Mouse (Mus musculus): ENCODE measurements at regions not wholly inside any gene's neighbourhood (a gene's known extent, or its start where the extent isn't known, plus 50 kb on each side); places are given as distances from the start of the nearest gene placed in this dataset.

DNA sequence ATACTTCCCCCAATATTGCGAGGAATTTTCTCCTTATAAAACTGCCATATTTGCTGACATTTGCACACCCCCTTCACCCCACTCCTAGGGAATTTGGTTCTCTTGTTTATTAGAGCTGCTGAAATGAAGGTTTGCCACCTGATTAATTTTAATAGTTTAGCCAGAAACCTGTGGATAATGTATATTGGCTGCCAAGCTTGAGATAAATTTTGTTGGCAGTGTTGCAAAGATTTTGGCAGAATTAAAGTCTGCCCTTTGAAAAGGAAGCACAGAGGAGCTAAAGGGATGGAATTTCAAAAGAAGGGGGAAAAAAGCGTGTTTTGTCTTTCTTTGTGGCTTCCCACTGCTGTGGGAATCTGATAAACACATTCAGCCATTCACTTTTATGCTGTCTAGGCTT lies 354.6 kb upstream of the Car10 start:
- Histone ChIP-seq H3K36me3 (ENCODE audit: control insufficient read depth, insufficient read depth) (no peaks in the 10 kb centered on the region), H3K9me3 (ENCODE audit: control insufficient read depth) (no peaks in the 10 kb centered on the region), H3K27me3 (replicated peaks; ENCODE audit: control insufficient read depth, insufficient read depth, low read length) (no peaks in the 10 kb centered on the region), H3K4me1 (replicated peaks; ENCODE audit: control insufficient read depth, insufficient read depth, low read length) (no peaks in the 10 kb centered on the region), H3K27ac (ENCODE audit: low read depth, low read length) (no peak overlapping the region), H3K4me3 (ENCODE audit: low read depth, low read length) (no peak overlapping the region), H3K4me2 (replicated peaks; ENCODE audit: low read depth) (no peak overlapping the region), H3K9ac (ENCODE audit: low read depth, low read length) (no peak overlapping the region)
- no peak for TF ChIP-seq CTCF (IDR thresholded peaks at IDR 0.05; ENCODE audit: low read depth)
- ATAC-seq: no peak
- 63% methylated on average over 2 of the region's 2 CpGs for WGBS

DNA sequence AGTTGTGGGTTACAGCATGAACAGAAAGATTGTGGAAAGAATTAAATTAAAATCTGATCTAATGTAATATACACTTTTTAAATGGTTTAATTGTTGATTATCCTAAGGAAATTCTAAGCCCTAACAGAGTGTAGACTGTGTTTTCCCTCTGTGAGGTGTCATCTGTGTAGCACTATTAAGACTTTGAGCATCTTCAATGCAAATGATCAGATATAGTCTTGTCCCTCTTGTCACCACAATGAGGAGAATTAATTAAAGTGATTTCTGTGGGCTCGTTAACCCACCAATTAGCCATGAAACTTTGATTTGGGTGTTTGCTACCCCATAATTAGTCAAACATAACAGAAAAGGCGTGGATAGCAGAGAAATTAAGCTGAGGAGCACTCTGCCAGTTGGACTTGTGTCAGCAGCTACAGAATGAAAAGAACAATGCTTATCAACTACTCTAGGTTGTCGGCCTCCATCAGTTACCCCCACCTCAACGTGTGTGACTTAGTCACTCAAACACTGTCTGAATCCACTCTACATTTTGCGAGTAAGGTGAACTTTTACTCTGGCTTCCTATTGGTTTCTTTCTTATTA lies 339.4 kb upstream of the Car10 start:
- no peaks in the 10 kb centered on the region for H3K27me3 ChIP-seq (replicated peaks; ENCODE audit: control insufficient read depth, insufficient read depth, low read length)
- no peak overlapping the region for H3K27ac ChIP-seq (ENCODE audit: low read depth, low read length)
- H3K9me3 ChIP-seq (ENCODE audit: control insufficient read depth): no peaks in the 10 kb centered on the region
- no peaks in the 10 kb centered on the region for H3K4me1 ChIP-seq (replicated peaks; ENCODE audit: control insufficient read depth, insufficient read depth, low read length)
- no peak overlapping the region for H3K4me3 ChIP-seq (ENCODE audit: low read depth, low read length)
- no peak overlapping the region for H3K4me2 ChIP-seq (replicated peaks; ENCODE audit: low read depth)
- WGBS: 71% methylated on average over 5 of the region's 5 CpGs
- H3K9ac ChIP-seq (ENCODE audit: low read depth, low read length): no peak overlapping the region
- ATAC-seq: no peak
- H3K36me3 ChIP-seq (ENCODE audit: control insufficient read depth, insufficient read depth): no peaks in the 10 kb centered on the region
- no peak for TF ChIP-seq CTCF (IDR thresholded peaks at IDR 0.05; ENCODE audit: low read depth)

GRCm38 (mm10) chr11:92769936-92770335 lies 327.9 kb upstream of the Car10 start:
- peak; percentile 24; the same call in 1 of the 2 replicates for TF ChIP-seq CTCF (IDR thresholded peaks at IDR 0.05; ENCODE audit: low read depth)
- ATAC-seq: no peak
- Histone ChIP-seq H3K27me3 (replicated peaks; ENCODE audit: control insufficient read depth, insufficient read depth, low read length) (no peaks in the 10 kb centered on the region), H3K36me3 (ENCODE audit: control insufficient read depth, insufficient read depth) (no peaks in the 10 kb centered on the region), H3K9me3 (ENCODE audit: control insufficient read depth) (no peaks in the 10 kb centered on the region), H3K9ac (ENCODE audit: low read depth, low read length) (no peak overlapping the region), H3K4me2 (replicated peaks; ENCODE audit: low read depth) (no peak overlapping the region), H3K27ac (ENCODE audit: low read depth, low read length) (no peak overlapping the region), H3K4me3 (ENCODE audit: low read depth, low read length) (no peak overlapping the region), H3K4me1 (replicated peaks; ENCODE audit: control insufficient read depth, insufficient read depth, low read length) (no peaks in the 10 kb centered on the region)
- 84% methylated on average over 4 of the region's 4 CpGs for WGBS

GRCm38 (mm10) chr11:92772916-92773569 lies 324.8 kb upstream of the Car10 start:
- no peak for ATAC-seq
- H3K36me3 ChIP-seq (ENCODE audit: control insufficient read depth, insufficient read depth): no peaks in the 10 kb centered on the region

GRCm38 (mm10) chr11:92773570-92773929 lies 324.3 kb upstream of the Car10 start:
- Histone ChIP-seq H3K9me3 (ENCODE audit: control insufficient read depth) (no peaks in the 10 kb centered on the region), H3K4me2 (replicated peaks; ENCODE audit: low read depth) (no peak overlapping the region), H3K4me3 (ENCODE audit: low read depth, low read length) (no peak overlapping the region), H3K27ac (ENCODE audit: low read depth, low read length) (no peak overlapping the region), H3K27me3 (replicated peaks; ENCODE audit: control insufficient read depth, insufficient read depth, low read length) (no peaks in the 10 kb centered on the region), H3K9ac (ENCODE audit: low read depth, low read length) (no peak overlapping the region), H3K4me1 (replicated peaks; ENCODE audit: control insufficient read depth, insufficient read depth, low read length) (no peaks in the 10 kb centered on the region), H3K36me3 (ENCODE audit: control insufficient read depth, insufficient read depth) (no peaks in the 10 kb centered on the region)
- WGBS: 65% methylated on average over 4 of the region's 4 CpGs
- ATAC-seq: no peak
- no peak for TF ChIP-seq CTCF (IDR thresholded peaks at IDR 0.05; ENCODE audit: low read depth)

More at GRCm38 (mm10) chr11:92772916-92773569, 324.8 kb upstream of the Car10 start:
- Histone ChIP-seq H3K27ac (ENCODE audit: low read depth, low read length) (no peak overlapping the region), H3K4me1 (replicated peaks; ENCODE audit: control insufficient read depth, insufficient read depth, low read length) (no peaks in the 10 kb centered on the region), H3K4me2 (replicated peaks; ENCODE audit: low read depth) (no peak overlapping the region), H3K4me3 (ENCODE audit: low read depth, low read length) (no peak overlapping the region), H3K27me3 (replicated peaks; ENCODE audit: control insufficient read depth, insufficient read depth, low read length) (no peaks in the 10 kb centered on the region), H3K9ac (ENCODE audit: low read depth, low read length) (no peak overlapping the region), H3K9me3 (ENCODE audit: control insufficient read depth) (no peaks in the 10 kb centered on the region)
- no peak for TF ChIP-seq CTCF (IDR thresholded peaks at IDR 0.05; ENCODE audit: low read depth)
- 69% methylated on average over 9 of the region's 9 CpGs for WGBS

- ATAC-seq: no peak
- no peaks in the 10 kb centered on the region for H3K27me3 ChIP-seq (replicated peaks; ENCODE audit: control insufficient read depth, insufficient read depth, low read length)
- H3K4me2 ChIP-seq (replicated peaks; ENCODE audit: low read depth): no peak overlapping the region
- WGBS: 22% methylated on average over 3 of the region's 3 CpGs
- no peaks in the 10 kb centered on the region for H3K9me3 ChIP-seq (ENCODE audit: control insufficient read depth)
- no peak overlapping the region for H3K4me3 ChIP-seq (ENCODE audit: low read depth, low read length)
- H3K4me1 ChIP-seq (replicated peaks; ENCODE audit: control insufficient read depth, insufficient read depth, low read length): no peaks in the 10 kb centered on the region
- TF ChIP-seq CTCF (IDR thresholded peaks at IDR 0.05; ENCODE audit: low read depth): peak; percentile 50
- no peaks in the 10 kb centered on the region for H3K36me3 ChIP-seq (ENCODE audit: control insufficient read depth, insufficient read depth)
- no peak overlapping the region for H3K9ac ChIP-seq (ENCODE audit: low read depth, low read length)
- no peak overlapping the region for H3K27ac ChIP-seq (ENCODE audit: low read depth, low read length)
These were observed 323.0 kb upstream of the Car10 start for GRCm38 (mm10) chr11:92774780-92775179.

Data from intestine, postnatal 0 days (tissue).